Mouse (Mus musculus) urinary bladder, adult 2 months (tissue): ENCODE measurements around the gene Vti1a. TPM values are rescaled to one million over a fixed set of nuclear protein-coding genes. Genes with fewer than 3 reads are reported as not detected.

Experiments used
- DNase-seq: peaks from one replicate; pipeline ENCODE4 v3.0.0; 2022; ENCODE audit warnings: low spot score
- polyA plus RNA-seq: library from polyadenylated mRNA; depleted of rRNA; stranded (reverse); fragments of >200 nt; gene quantifications from 2 replicates; pipeline ENCODE4 v1.2.3, GENCODE M21; 2012

Vti1a gene
- polyA plus RNA-seq, 1 experiment = 22.7 TPM

DNA sequence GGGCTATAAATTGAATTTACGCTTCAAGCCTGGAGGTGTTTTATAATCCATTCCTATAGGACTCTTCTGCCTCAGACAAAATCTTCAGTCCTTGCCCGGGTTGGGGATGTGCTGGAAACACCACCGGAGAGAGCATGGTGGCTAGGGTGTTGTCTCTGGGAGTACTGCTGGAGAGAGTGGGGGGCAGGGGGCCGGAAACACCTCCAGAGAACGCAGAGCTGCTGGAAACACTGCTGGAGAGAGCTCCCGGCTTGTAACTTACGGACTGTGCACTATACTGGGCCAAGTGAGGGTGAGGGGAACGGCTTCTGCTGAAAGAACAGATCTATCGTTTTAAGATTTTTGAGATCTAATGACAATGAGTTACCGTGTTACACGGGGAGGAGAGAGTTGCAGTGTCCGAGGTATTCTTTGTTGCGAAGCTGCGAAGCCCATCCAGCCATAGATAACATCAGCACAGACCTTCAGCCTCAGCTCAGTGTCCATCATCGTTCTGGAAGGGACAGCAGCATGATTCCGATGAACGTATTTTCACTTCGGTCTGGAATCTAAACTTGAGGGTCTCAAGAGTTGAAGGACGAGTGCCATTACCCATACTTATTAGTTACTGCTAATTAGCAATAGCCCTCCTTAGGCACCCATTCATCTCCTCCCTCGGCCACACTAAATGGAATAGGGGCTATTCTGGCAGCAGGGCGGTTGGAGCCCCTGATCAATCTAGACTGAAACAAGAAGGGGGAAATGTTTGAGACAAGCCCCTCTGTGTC, 140.4 kb downstream of the Vti1a start:
- DNase-seq = no peak

- no peak for DNase-seq
Measured at GRCm38 (mm10) chr19:55461963-55462362, 145.9 kb downstream of the Vti1a start.

GRCm38 (mm10) chr19:55463670-55464069, 147.6 kb downstream of the Vti1a start:
- DNase-seq = no peak

- DNase-seq = no peak
Measured at GRCm38 (mm10) chr19:55469301-55470051, 153.4 kb downstream of the Vti1a start.

- DNase-seq = no peak
Measured at GRCm38 (mm10) chr19:55472582-55472981, 156.5 kb downstream of the Vti1a start.

DNA sequence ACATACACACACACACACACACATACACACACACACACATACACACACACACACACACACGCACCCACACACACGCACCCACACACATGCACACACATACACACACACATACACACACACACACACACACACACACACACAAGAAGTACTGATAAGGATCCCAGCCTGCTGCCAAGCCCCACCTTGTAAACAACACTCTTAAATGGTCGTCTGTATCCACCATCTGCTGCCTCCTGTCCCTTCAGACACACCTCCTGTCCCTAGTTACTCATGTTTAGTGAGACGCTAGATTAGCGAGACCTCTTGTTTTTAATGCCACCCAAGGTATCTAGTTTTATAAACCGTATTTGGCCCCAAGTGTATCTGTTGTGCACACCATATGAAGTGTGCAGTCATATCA, 158.1 kb downstream of the Vti1a start:
- DNase-seq = no peak

DNA sequence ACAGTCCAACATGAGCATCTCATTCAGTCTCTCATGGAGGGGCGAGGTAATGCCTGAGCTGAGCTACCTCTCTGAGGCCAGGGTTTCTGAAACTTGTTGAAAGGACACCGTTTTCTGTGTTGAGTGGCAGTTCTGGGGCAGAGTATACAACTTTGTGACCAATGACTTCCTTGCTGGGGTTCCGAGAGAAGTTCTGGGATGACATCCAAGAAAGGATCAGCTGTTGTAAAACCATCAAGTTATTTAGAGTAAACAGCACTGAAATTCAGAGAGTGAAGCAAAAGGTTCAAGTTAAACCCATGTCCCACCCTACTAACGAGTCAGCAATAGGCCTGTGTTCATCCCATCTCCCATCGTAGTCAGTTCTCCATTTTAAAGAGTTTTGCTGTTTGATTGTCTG, 164.4 kb downstream of the Vti1a start:
- DNase-seq = no peak

- DNase-seq = no peak
Measured at GRCm38 (mm10) chr19:55481308-55481707, 165.2 kb downstream of the Vti1a start.

- DNase-seq = no peak
Measured at GRCm38 (mm10) chr19:55483526-55483925, 167.4 kb downstream of the Vti1a start.

- no peak for DNase-seq
Measured at GRCm38 (mm10) chr19:55484559-55484958, 168.5 kb downstream of the Vti1a start.

DNA sequence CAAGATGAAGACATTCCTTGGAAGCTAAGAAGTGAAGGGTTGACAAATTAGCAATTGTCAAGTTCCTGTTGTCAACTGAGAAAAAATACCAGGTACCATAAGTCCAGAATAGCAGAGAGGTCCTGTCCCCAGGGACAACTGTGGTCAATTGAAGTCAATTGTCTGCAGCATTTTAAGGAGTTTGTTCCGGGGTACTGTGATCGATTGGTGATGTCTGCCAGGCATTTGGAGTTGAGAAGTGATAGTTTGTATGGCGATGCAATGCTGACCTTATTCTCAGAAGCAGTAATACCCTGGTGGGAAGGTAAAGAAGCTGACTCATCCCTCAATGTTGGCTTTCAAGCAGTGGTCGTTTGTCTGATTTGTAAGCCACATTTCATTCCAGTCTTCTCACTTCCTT, 170.4 kb downstream of the Vti1a start:
- no peak for DNase-seq

GRCm38 (mm10) chr19:55491126-55492076, 175.3 kb downstream of the Vti1a start:
- no peak for DNase-seq

DNA sequence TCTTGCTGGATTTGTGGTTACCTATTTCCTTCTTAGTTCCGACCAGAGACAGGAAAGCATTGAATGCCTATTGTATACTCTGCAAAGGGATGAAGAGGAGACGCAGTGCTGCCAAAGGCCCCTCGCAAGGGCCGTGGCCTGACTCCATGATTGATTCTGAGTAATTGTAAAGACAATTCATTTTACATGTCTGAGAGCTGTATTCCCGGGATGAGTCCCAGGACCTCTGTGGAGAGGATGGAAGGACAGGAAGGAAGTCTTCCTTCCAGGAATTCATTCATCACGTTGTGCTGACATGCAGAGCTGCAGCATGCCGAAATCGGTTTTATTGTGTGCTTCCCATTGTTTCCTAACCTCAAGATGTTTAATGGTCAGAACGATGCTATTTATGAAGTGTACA, 180.2 kb downstream of the Vti1a start:
- no peak for DNase-seq

DNA sequence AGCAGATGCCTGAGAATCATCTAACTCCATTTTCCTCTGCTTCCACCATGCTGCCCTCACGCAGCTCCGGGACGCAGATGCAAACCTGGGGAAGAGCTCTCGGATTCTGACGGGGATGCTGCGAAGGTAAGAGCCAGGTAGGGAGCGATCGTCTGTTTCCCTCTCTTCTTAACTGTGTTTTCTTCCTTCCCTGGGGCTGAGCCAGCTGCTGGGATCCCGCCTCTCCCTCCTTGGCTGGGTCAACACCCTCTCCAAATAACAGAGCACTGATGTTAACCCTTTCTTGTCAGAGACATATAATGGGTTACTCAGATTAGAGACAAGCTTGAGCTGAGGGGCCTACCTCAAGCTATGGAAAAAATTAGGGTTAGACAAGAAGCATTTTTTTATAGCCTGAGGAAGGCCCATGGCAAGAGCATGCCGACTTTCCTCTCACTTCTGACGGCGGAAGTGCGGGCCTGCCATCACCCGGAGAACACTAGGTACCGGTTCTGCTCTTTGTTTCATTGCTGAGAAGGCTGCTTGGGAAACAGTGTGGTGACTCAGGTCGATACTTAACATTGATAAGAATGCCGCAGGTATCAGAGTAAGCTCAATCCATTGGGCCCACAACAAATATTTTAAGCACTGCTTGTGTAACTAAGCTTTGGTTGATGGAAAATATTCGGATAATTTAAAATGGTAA, 183.2 kb downstream of the Vti1a start:
- DNase-seq = no peak

DNA sequence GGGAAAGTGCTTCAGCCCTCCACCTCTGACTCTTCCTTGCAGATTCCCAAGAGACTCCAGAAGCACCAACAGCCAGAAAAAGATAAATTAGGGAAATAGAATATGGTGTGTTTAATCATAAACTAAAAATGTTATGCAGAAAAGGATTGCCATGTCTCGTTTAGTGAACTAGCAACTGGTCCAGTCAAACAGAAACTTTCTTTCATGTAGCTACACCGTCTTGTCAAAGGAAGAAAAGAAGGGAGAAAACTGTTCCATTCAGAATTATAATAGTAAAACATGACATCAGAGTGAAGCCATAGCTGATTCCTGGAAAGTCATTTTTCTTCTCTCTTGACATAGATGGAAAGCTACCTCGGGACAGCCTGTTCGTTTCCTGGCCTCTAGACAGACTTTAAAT, 185.9 kb downstream of the Vti1a start:
- no peak for DNase-seq

DNA sequence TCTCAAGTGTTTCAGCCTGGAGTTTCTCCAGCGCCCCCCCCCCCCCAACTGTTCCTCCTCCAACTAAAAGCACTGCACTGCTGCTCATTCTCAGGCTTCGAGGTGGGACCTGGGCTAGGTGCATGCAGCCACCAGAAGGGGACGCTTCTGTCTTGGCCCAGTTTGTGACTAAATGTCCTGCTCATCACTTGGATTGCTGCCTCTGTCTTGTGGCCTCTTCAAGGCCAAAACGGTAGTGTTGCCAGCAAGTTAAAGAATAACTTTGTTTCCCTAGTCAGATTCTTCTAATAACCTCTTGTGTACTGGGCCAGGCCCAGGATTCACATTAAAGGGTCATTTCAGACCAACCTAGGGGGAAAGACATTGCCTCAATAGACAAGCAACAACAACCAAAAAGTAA, 187.7 kb downstream of the Vti1a start:
- DNase-seq = no peak

- no peak for DNase-seq
Measured at GRCm38 (mm10) chr19:55507748-55508147, 191.7 kb downstream of the Vti1a start.

DNA sequence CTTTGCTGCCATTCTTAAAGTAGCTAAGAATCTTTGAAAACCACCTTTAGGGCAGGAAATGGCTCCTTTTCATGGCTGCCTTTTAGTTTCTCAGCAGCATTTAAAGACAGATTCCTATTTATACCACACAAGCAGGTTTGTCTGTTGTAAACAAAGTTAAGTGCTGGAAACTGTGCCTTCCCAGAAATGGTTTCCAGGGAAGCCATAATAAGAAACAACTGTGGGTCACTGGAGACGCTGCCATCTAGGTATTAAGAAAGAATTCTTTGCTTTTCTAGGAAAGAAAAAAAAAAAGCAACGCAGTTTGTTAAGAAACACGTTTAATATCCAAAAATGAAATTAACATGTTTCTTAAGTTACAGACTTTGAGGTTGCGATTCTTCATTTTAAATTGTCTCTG, 192.1 kb downstream of the Vti1a start:
- DNase-seq = no peak

GRCm38 (mm10) chr19:55508965-55509364, 192.9 kb downstream of the Vti1a start:
- no peak for DNase-seq

DNA sequence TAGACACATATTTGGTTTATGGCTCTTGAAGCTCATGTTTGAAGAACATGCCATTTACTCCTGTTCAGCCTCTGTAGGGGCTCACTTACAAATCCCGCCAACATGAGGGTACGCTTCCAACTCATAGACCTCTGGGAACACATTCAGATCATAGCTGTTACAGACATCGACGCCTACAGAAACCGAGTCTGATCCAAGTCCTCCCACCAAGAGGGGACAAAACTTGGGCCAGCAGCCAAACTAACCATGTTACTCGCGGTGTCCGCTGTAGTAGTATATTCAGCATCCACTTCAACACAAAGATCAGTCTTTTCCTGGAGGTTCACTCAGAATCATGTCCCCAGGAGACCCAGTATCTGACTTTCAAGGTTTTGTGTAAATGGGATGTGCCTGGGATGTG, 193.5 kb downstream of the Vti1a start:
- DNase-seq = no peak

GRCm38 (mm10) chr19:55513941-55514340, 197.8 kb downstream of the Vti1a start:
- no peak for DNase-seq

- DNase-seq = no peak
Measured at GRCm38 (mm10) chr19:55520236-55520635, 204.1 kb downstream of the Vti1a start.
